Mouse (Mus musculus): ENCODE results near the gene Exoc2.

Gene Exoc2

DNA sequence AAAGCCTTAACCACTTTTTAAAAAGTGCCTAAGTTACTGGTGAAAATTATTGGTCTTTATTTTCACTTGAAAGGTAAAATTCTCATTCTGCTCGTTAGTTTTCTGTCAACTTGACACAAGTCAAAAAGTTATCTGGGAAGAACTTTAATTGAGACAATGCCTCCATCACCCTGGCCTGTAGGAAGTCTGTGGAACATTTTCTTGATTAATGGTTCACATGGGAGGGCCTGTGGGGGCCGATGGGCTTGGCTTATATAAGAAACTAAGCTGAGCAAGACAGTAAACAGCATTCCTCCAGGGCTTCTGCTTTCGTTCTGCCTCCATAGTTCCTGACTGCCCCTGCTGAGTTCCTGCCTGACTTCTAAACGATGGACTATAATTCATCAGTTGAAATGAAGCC, 81.6 kb downstream of the Exoc2 start:
- no peak for DNase-seq (ENCODE audit: low spot score)

GRCm38 (mm10) chr13:30891223-30891622, 82.7 kb downstream of the Exoc2 start:
- no peak for DNase-seq (ENCODE audit: low spot score)

GRCm38 (mm10) chr13:30888480-30888879, 85.4 kb downstream of the Exoc2 start:
- DNase-seq (ENCODE audit: low spot score), result peak; percentile 90

GRCm38 (mm10) chr13:30880310-30880709, 93.6 kb downstream of the Exoc2 start:
- no peak for DNase-seq (ENCODE audit: low spot score)

DNA sequence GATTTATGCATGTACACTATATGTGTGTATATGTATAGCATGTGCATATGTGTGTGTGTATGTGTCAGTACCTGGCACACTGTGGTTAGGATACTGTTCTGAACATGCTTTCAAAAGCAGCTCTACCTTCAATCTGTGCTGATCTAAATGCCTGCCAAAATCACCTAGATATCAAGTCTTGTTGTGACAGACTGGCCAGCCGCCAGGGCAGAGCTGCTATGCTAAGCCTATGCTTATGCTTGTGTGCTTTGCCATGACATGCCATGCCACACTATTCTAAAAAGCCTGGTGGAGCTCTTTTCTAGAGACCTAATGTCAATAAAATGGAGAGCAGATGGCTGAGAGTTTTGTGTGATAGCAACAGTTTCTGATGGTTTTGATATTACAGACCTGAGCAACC, 94.0 kb downstream of the Exoc2 start:
- no peak for DNase-seq (ENCODE audit: low spot score)

DNA sequence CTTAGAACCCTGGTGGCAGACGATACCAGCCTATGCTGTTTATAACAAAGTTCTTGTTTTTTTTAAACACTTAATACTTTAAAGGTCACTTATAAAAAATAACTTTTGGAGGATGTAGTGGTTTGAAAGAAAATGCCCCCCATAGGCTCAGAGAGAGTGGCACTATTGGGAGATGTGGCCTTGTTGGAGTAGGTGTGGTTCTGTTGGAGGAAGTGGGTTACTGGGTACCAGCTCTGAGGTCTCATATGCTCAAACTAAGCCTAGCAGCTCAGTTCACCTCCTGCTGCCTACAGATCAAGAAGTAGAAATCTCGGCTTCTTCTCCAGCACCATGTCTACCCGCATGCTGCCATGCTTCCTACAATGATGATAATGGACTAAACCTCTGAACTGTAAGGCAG, 98.1 kb downstream of the Exoc2 start:
- DNase-seq (ENCODE audit: low spot score), result no peak

DNA sequence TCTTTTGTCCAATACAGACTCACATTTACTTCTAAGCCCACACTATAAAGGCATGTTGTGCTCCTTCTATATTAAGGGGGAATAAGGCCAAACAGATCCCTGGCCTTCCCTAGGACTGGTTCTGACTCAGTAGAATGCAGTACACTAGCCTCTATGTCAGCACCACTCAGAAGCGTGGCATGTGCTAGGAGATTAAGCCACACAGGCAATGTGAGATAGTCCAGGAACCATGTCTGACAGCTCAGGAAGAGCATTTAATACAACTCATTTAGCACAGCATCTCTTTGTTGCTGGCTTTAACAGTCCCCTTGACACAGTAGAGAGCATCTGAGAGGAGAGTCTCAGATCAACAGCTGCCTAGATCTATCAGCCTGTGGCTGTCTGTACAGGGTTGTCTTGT, 100.4 kb downstream of the Exoc2 start:
- DNase-seq (ENCODE audit: low spot score), result no peak

DNA sequence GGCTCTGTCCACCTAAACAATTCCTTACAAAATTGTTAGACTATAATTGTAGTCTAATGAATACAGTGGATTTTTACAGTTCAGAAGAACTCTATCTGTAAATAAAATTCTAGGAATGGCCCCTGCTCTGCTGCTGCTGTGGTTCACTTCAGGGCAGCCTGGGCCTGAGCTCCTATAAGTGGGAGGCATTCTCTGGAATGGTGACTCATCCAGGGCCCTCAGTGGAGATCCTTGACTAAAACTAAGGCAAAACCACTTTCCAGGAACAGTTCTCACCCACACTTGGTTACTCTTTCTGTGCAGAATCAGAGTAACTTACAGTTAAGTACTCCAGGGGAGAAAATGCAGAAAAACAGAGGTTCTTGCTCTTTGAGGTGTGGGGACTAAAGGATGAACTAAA, 108.4 kb downstream of the Exoc2 start:
- no peak for DNase-seq (ENCODE audit: low spot score)

GRCm38 (mm10) chr13:30864042-30864441, 109.9 kb downstream of the Exoc2 start:
- no peak for DNase-seq (ENCODE audit: low spot score)

DNA sequence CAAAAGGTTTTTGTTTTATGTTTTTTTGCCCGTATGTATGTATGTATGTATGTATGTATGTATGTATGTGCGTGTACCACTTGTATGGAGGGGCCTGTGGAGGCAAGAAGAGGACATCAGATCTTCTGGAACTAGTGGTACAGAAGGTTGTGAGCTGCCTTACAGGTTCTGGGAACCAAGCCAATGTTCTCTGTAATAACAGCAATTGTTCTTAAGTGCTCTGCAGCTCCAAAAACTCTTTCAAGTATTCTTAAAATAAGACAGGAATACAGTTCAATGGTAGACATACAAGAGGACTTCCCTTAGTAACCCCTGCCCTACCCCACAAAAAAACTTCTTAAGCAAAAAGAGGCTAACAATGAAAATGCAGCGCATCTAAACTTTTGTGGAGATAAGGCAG, 115.5 kb downstream of the Exoc2 start:
- no peak for DNase-seq (ENCODE audit: low spot score)

GRCm38 (mm10) chr13:30850736-30851135, 123.2 kb downstream of the Exoc2 start:
- no peak for DNase-seq (ENCODE audit: low spot score)

DNA sequence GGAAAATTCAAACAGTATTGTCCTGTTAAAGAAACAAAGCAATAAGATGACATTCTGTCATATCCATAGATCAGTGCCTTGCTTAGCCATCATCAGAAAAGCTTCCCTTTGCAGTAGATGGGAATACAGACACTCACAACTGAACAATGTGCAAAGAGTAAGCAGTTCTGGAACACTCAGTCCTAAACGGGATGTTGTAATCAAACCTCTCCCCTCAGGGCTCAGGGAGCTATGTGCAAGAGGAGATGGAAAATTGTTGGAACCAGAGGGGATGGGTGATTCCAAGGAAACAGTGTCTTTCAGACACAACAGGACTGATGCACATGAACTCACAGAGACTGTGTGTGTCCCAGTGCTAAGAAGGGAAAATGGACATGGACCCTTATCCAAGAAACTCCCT, 125.9 kb downstream of the Exoc2 start:
- DNase-seq (ENCODE audit: low spot score), result peak; percentile 10

DNA sequence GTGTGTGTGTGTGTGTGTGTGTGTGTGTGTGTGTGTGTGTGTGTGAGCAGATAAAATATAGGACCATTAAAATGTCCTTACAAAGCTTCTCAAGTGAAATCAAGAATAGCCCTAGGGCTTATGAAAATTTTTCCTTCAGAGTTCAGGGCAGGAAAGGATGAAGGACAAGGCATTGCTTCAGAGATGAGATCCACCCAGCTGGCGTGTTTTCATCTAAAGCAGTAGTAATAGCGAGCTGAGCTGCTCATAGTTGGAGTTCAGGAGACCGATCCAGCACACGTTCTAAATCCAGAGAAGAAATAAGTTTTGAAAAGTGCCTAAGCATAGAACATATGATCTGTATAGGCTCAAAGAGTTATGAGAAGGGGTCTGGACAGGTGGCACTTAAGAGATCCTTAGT, 127.4 kb downstream of the Exoc2 start:
- DNase-seq (ENCODE audit: low spot score), result no peak

DNA sequence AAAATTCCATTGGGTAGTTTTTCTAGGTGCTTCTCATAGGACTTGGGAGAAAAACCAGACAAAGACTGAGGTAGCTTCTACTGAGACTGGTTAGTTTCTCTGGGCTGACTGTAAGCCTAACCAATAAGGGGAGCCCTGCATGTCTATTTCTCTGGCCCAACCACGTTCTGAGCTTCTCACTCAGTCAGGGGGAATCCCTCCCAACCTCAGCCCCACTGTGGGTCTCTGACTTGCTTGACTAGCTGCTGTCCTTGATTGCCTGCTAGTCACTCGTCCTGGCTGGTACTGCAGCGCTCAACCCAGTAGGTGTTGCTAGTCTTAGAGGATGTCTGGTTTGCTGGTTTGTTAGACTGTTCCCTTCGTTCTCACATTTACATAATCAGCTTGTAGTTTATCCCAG, 130.8 kb downstream of the Exoc2 start:
- no peak for DNase-seq (ENCODE audit: low spot score)

DNA sequence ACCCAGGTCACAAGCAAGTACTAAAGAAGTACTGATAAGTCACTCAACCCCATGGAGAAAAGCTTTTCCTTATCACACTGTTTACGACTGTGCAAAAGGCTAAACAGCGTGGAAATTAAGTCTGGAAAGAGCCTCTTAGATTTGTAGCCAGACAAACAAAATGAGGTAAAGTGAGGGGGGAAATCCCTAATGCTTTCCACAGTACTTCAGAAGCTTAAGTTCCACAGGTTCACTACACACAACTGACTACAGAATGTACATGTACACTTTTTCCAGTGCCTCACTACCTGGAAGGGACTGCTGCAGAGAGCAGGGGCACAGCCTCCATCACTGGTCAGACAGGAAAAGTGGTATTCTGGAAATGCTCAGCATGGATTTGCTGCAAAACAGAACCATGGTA, 132.1 kb downstream of the Exoc2 start:
- DNase-seq (ENCODE audit: low spot score), result no peak

DNA sequence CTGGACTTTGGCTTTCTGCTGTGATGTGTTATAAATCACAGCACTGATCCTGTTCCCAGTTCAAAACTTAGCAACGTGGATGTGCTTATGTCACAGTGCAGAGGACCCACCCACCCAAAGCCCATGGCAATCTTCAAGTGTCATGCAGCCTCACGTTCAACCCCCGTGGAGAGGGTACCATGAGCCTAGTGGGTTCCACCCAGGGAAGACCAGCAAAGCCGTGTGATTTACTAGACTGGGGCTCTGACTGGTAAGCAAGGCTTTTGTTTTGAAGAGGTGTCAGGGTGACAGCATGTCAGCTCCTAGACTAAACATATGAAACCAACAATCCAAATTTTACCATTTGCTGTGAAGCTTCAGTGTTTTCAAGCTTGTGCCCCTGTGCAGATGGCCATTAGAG, 132.6 kb downstream of the Exoc2 start:
- DNase-seq (ENCODE audit: low spot score), result no peak

GRCm38 (mm10) chr13:30840700-30841099, 133.2 kb downstream of the Exoc2 start:
- no peak for DNase-seq (ENCODE audit: low spot score)

DNA sequence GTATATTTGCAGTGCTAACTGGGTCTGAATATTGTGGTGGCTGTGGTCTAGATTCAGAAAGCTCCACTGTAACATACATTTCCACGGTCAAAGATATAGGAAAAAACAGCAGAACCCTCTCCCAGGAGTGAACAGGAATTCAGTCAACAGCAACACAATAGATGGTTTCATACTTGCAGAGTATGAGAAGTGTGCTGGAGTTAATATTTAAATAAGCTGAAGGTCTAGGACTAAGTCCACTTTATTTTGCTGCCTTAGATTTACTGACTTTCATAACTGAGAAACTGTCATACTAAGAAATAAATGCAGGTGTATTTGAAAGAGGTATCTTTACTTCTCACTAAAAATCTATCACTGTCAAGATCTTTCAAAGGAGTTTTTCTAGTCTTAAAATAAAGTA, 137.6 kb downstream of the Exoc2 start:
- DNase-seq (ENCODE audit: low spot score), result no peak

GRCm38 (mm10) chr13:30834859-30835258, 139.0 kb downstream of the Exoc2 start:
- DNase-seq (ENCODE audit: low spot score), result no peak

GRCm38 (mm10) chr13:30834349-30834748, 139.5 kb downstream of the Exoc2 start:
- DNase-seq (ENCODE audit: low spot score), result no peak

DNA sequence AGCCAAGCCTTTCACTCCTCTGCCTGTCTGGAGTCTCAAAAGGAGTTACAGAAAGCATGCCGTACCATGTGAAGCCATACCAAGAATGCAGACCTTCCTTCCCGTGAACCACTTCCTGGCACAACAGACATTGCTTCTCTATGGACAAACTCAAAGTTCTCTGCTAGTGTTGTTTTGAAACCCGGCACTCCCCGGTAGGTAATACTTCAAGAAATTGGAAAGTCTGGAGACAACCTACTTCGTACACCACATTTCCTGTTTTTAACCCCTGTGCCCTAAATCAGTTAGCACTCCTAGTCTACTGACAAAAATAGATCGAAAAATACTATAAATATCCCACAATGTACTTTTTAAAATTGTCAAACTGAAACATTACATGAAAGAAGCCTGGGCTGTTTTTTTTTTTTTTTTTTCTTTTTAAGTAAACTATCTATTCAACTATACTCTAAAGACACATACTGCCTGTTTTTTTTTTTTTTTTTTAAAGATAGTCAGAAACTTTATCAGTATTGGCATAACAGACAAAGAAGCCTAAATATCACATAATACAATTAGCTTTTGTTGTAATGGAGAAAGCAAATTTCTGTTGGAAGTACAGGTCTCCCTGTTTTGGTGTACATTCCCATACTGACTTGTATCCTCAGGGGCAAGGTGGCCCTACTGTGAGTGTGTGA, 140.3 kb downstream of the Exoc2 start:
- DNase-seq (ENCODE audit: low spot score), result no peak

DNA sequence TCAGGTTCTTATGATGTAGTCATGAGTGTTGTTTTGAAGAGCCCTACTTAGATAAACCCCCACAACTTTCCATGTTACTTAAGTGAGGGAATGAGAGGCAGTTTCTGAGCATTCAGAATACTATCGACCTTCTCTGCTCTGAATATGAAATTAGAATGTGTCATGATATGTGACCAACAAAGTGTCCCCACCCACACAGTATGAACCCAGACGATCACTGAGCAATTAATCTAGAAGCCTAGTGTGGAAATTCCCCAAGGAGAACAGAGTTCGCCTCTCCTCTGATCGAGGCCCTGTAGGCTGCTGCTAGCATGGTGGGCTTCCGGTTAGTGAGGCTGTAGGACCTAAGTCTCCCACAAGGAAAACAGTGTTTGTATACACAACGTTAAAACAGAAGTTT, 142.5 kb downstream of the Exoc2 start:
- no peak for DNase-seq (ENCODE audit: low spot score)

GRCm38 (mm10) chr13:30826511-30826910, 147.4 kb downstream of the Exoc2 start:
- DNase-seq (ENCODE audit: low spot score), result no peak

DNA sequence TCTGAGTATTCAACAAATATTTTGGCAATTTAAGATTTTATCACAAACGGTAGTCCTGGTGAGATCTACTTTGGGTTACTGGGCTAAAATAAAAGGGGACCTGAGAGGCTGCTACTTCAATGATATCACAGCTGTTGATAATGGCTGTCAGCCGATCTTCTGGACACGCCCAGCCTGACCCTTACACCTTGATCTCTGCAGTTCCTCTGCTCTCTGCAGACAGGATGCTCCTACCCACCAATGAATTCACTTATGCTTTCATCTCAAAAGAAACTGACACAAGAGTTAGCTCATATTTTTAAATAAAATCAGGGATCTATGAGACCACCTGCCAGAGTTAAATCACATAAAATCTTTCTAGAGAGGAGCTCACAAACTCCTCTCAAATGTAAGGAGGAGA, 149.0 kb downstream of the Exoc2 start:
- no peak for DNase-seq (ENCODE audit: low spot score)

DNA sequence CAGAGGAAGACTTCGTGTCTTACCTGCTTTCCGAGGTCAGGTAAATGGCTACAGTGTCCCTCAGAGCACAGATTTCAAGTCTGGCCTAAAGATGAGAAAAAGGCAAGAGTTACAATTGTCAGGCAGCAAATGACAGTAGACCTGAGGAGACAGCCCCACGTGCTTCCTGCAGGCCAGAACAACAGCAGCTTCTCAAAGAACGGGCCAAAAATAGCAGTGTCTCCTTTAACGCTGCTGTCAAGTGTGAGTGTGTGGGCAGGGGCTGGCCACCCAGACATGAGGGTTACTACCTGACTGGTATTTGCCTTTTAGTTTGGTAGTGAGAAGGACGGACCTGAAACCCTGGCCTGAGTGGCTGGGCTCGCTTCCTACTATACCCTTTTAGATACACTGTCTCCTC, 153.3 kb downstream of the Exoc2 start:
- DNase-seq (ENCODE audit: low spot score), result no peak
